Mouse (Mus musculus): ENCODE measurements around the gene 4930505A04Rik.
"Not testable (repeated sequence)": the region's sequence is repeated elsewhere in the genome, so short reads cannot be mapped to it uniquely, and the experiment has no call there.

4930505A04Rik gene

GRCm38 (mm10) chr11:30471751-30472593 lies at the start of gene 4930505A04Rik:
4930505A04Rik (minus strand) TSS chr11:30471827.
- peak; percentile 91 for DNase-seq (ENCODE audit: low spot score)

- no peak for DNase-seq (ENCODE audit: low spot score)
Observed at GRCm38 (mm10) chr11:30517133-30517532, 45.5 kb upstream of the 4930505A04Rik start.

- DNase-seq (ENCODE audit: low spot score): no peak
Observed at GRCm38 (mm10) chr11:30508178-30508577, 36.6 kb upstream of the 4930505A04Rik start.

- DNase-seq (ENCODE audit: low spot score): no peak
Observed at GRCm38 (mm10) chr11:30498738-30499355, 27.2 kb upstream of the 4930505A04Rik start.

GRCm38 (mm10) chr11:30497151-30497550 lies 25.5 kb upstream of the 4930505A04Rik start:
- no peak for DNase-seq (ENCODE audit: low spot score)

GRCm38 (mm10) chr11:30491515-30492260 lies 20.1 kb upstream of the 4930505A04Rik start:
- DNase-seq (ENCODE audit: low spot score): no peak

- DNase-seq (ENCODE audit: low spot score): no peak
Observed at GRCm38 (mm10) chr11:30488183-30488582, 16.6 kb upstream of the 4930505A04Rik start.

GRCm38 (mm10) chr11:30483286-30483685 lies 11.7 kb upstream of the 4930505A04Rik start:
- no peak for DNase-seq (ENCODE audit: low spot score)

GRCm38 (mm10) chr11:30471187-30471586 lies 440 bp downstream of the 4930505A04Rik start:
- DNase-seq (ENCODE audit: low spot score): no peak

- DNase-seq (ENCODE audit: low spot score): no peak
Observed at GRCm38 (mm10) chr11:30454331-30454730, 17.3 kb downstream of the 4930505A04Rik start.

GRCm38 (mm10) chr11:30448126-30448525 lies 23.5 kb downstream of the 4930505A04Rik start:
- no peak for DNase-seq (ENCODE audit: low spot score)

- no peak for DNase-seq (ENCODE audit: low spot score)
Observed at GRCm38 (mm10) chr11:30447561-30447960, 24.1 kb downstream of the 4930505A04Rik start.

- DNase-seq (ENCODE audit: low spot score): not testable (repeated sequence)
Observed at GRCm38 (mm10) chr11:30444192-30444905, 27.3 kb downstream of the 4930505A04Rik start.

- no peak for DNase-seq (ENCODE audit: low spot score)
Observed at GRCm38 (mm10) chr11:30443746-30444145, 27.9 kb downstream of the 4930505A04Rik start.

GRCm38 (mm10) chr11:30433256-30433950 lies 38.2 kb downstream of the 4930505A04Rik start:
- peak; percentile 20 for DNase-seq (ENCODE audit: low spot score)

- DNase-seq (ENCODE audit: low spot score): peak; percentile 18
Observed at GRCm38 (mm10) chr11:30405581-30405980, 66.0 kb downstream of the 4930505A04Rik start.

- DNase-seq (ENCODE audit: low spot score): no peak
Observed at GRCm38 (mm10) chr11:30404619-30405200, 66.9 kb downstream of the 4930505A04Rik start.

GRCm38 (mm10) chr11:30394351-30394750 lies 77.3 kb downstream of the 4930505A04Rik start:
- no peak for DNase-seq (ENCODE audit: low spot score)

GRCm38 (mm10) chr11:30383076-30383475 lies 88.6 kb downstream of the 4930505A04Rik start:
- DNase-seq (ENCODE audit: low spot score): no peak

Data from layer of hippocampus, adult 11-12 months (tissue).